Mouse (Mus musculus) mesoderm, embryonic 11.5 days (tissue): ENCODE measurements around the gene Ints11.
A peak's percentile ranks its signal among the peaks of the same experiment; 100 is the strongest.

Experiments used
- DNase-seq: peaks from one replicate; pipeline ENCODE4 v3.0.0-alpha.2; 2012; ENCODE audit warnings: low read depth, low spot score

Ints11 gene

DNA sequence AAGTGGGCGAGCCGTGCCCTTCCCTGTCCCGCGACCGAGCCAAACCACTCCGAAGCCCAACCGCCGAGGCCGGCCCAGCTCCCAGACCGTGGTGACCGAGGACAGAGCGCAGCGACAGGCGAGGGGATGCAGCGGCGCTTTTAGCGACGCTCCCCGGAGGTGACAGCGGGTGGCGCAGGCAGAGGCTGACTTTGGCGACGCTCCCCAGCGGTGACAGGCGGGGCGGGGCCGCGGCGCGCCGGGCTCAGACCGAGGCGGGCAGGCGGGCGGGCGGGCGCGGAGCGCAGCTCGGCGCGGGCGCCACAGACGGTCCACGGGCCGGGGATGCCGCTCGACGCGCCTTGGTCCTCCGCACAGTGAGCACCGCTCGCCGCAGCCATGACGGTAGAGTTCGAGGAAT lies 22.7 kb downstream of the Ints11 start:
- peak; percentile 86 for DNase-seq

DNA sequence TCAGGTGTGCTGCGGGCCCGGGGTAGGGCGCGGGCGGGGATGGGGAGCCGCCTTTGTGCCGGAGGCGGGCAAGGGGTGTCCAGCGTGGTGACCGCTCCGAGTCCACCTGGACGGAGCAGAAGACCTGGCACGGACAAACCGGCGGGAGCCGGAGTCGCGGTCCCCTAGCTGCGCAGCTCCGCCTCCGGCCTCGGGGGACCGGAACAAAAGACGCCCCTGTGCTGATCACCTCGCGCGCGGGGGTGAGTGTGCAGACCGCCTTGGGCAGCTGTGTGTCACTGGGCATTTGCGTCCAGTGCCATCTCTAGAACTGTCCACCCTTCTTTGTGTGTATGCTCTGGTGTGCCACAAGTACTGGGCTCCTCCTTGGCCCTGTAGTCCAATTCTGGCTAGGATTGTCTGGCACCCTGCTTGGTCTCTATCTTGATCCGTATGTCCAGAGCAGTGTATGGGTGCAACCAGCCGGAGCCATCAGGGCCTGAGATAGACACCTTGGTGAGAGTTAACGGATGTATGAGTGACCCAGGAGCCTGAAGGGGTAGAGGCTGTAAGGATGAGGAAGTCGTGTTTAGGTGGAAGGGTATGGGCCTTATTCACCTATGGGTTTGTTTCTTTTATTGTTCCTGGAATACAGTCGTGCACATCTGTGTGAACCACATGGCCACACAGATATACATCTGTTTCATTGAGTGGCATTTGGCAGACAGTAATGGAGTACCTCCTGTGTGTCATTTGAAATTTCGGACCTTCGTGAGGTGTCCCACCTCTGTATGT lies 23.3 kb downstream of the Ints11 start:
- peak; percentile 58 for DNase-seq

GRCm38 (mm10) chr4:155893212-155893690 lies 23.9 kb downstream of the Ints11 start:
- DNase-seq: no peak

GRCm38 (mm10) chr4:155894311-155894881 lies 25.1 kb downstream of the Ints11 start:
- DNase-seq: no peak

DNA sequence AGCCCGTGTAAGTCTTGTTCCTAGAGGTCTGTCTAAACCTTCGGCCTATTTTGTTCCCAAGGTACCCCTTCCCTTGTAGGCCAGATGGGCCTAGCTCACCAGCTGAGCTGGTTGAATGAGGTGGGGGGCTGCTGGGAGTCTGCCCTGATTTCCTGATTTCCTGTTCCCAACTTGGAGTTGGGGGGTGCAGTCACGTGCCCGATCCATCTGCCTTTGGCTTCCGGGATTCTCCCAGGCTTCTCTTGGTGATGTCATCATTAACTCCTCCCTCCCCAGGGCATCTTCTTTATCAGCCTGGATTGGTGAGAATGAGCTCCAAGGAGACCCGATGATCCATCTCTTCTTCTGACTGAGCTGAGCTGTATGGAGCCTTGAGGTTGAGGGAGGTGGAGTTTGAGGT lies 25.9 kb downstream of the Ints11 start:
- DNase-seq: no peak

- DNase-seq: no peak
Measured at GRCm38 (mm10) chr4:155895826-155896225, 26.5 kb downstream of the Ints11 start.

- DNase-seq: no peak
Measured at GRCm38 (mm10) chr4:155896461-155896860, 27.1 kb downstream of the Ints11 start.

DNA sequence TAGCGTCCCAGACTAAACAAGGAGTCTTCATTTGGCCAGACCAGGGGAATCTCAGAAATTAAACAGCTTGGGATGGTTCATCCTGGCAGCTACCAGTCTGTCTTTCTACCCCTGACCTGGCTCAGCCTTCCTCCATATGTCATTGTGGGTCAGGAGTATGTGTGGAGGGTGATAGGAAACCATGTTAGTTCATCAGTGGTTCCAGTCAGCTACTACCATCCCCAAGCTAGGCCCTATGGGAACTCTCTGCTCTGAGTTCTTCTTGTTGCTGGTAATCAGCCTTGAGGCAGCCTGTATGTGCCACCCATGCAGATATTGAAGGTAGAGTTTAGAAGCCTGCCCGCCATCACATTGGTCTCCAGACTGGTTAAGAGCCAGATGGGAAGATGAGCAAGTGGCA lies 29.0 kb downstream of the Ints11 start:
- no peak for DNase-seq

GRCm38 (mm10) chr4:155899355-155899754 lies 30.0 kb downstream of the Ints11 start:
- DNase-seq: no peak

- no peak for DNase-seq
Measured at GRCm38 (mm10) chr4:155901205-155901604, 31.9 kb downstream of the Ints11 start.

DNA sequence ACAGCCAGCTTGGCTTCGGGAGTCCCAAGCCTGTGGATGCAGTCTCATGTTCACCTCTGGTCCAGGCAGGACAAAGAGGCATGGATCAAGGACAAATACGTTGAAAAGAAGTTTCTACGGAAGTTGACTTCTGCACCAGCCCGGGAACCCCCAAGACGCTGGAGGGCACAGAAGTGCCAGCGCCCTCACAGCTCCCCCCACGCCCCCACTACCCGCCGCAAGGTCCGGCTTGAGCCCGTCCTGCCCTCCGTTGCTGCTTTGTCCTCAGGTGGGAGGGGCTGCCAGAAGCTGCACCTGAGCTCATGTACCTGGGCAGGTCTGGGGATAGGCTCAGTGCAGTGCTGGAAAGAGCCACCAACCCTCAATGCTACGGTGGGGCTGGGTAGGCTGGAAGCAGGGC lies 33.9 kb downstream of the Ints11 start:
- no peak for DNase-seq

- DNase-seq: peak; percentile 37
Measured at GRCm38 (mm10) chr4:155904318-155905102, 35.2 kb downstream of the Ints11 start.

- DNase-seq: no peak
Measured at GRCm38 (mm10) chr4:155905634-155906033, 36.3 kb downstream of the Ints11 start.

DNA sequence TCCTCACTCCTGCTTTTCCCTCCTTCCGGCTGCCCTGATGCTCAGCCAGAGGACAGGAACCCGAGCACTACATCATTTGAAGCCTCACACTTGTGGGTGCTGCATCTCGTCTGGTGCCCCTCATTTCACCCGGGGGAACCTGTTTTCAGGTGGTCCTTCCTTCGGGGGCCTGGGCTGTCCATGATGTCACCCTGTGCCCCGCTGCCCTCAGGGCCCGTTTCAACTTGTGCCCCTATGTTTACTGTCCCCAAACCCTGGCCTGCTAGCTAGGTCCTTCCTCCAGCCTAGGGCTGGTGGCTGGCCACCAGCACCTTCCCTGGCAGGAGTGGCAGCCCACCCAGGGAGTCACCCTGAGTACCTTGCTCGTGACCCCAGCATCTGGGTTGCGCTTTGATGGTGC lies 36.8 kb downstream of the Ints11 start:
- DNase-seq: no peak

DNA sequence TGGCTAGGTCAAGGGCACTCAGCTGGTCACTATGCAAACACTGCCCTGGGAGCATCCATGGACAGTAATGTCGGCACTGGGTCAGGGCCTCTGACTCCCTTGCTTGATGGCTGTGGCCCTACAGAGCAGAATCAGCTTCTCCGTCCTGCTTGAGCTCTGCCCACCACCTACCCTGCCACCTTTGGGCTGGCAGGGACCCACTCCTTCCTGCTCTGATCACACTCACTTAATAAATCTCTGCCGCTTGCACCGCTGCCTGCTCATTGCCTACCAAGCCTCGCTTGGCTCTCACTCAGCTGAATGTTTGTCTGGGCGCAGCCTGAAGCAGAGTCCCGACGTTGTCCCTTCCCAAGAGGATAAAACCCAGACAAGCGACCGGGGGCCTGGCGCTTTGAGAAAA lies 37.7 kb downstream of the Ints11 start:
- DNase-seq: no peak

DNA sequence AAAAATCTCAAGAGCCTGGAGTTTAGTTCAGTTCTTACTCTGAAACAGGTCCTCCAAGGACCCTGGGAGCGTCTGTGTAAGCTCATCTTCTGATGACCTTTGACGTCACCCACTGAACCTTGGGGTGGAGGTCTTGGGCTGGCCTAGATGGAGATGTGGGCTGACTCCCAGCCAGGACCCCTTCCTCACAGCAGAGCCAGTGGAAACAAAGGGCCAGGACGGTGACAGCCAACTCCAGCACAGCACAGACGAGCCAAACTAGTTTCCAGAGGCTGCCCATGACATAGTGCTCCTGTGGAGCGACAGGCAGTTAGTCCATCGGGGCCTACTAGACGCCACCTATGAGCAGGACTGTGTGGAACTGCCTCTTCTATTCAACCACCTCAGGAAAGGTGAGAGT lies 38.9 kb downstream of the Ints11 start:
- no peak for DNase-seq

DNA sequence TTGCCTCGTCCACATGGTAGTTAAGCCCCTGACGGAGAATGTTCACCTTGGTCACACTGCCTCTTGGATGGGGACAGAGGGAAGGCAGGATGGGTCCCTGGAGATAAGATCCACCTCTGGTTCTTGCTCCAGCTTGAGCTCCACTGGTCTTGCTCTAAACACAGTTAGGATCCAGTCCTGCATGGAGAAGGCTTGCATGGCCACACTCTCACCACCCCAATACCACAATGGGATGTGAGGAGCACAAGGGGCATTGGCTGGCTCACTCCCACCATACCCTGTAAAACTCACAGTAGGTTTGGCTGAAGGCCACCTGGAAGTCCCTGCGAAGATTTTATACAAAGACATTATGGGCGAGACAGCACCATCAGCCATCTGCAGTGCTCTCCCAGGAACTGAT lies 39.4 kb downstream of the Ints11 start:
- DNase-seq: no peak

- DNase-seq: no peak
Measured at GRCm38 (mm10) chr4:155932031-155932430, 62.7 kb downstream of the Ints11 start.
